Mouse (Mus musculus): Measurements from ENCODE around the gene Diexf. TPM values are rescaled to one million over a fixed set of nuclear protein-coding genes. Genes with fewer than 3 reads are reported as not detected.

Gene Diexf
- total RNA-seq, 1 experiment: 25.6 TPM

DNA sequence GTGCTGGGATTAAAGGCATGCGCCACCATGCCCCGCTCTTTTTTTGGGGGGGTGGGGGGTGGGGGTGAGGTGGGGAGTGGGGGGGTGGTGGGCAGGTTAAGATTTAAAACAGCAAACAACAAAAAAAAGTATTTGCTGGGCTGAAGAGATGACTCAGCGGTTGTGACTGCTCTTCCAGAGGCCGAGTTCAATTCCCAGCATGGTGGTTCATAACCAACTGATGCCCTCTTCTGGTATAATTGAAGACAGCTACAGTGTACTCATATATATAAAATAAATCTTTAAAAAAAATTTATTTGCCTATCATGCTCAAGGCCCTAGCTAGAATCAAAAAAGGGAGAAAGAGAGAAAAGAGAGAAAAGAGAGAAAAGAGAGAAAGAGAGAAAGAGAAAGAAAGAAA, 4.2 kb downstream of the Diexf start:
- Histone ChIP-seq H3K27ac (ENCODE audit: insufficient read depth, low read depth, low read length, poor library complexity, severe bottlenecking) (no peak overlapping the region), H3K4me1 (ENCODE audit: control insufficient read depth in 2 of 2, insufficient read depth in 2 of 2, low read length in 2 of 2, poor library complexity in 1 of 2) (peaks cover 0 to 2% of the 10 kb centered on the region in 2 experiments; a peak in 3 of 4 replicates), H3K9me3 (ENCODE audit: control insufficient read depth, insufficient read depth, low read depth, low read length) (no peaks in the 10 kb centered on the region), H3K9ac (ENCODE audit: insufficient read depth, low read depth, low read length, poor library complexity, severe bottlenecking) (no peak overlapping the region), H3K4me3 (ENCODE audit: insufficient read depth in 1 of 2, low read depth in 1 of 2, low read length in 2 of 2, poor library complexity in 1 of 2, severe bottlenecking in 1 of 2) (no peak overlapping the region), H3K36me3 (ENCODE audit: control insufficient read depth, insufficient read depth, low read length, poor library complexity, severe bottlenecking) (peaks cover 45% of the 10 kb centered on the region)
- in situ Hi-C loops (cut with MboI; ENCODE audit: low sequenced_read_pairs in 2 of 2, unreplicated experiment in 2 of 2): no loop called here
- peak; percentile 72 for TF ChIP-seq MAFK (IDR thresholded peaks at IDR 0.05; ENCODE audit: insufficient read depth, low read depth, low read length)
- no peak for TF ChIP-seq ZNF384 (IDR thresholded peaks at IDR 0.05; ENCODE audit: low read depth, low read length)
- DNase-seq (ENCODE audit: low read depth, low spot score): no peak

- Histone ChIP-seq H3K9ac (ENCODE audit: insufficient read depth, low read depth, low read length, poor library complexity, severe bottlenecking) (no peak overlapping the region), H3K27ac (ENCODE audit: insufficient read depth, low read depth, low read length, poor library complexity, severe bottlenecking) (no peak overlapping the region), H3K4me1 (ENCODE audit: control insufficient read depth in 2 of 2, insufficient read depth in 2 of 2, low read length in 2 of 2, poor library complexity in 1 of 2) (no peaks in the 10 kb centered on the region; a peak in 1 of 4 replicates), H3K4me3 (ENCODE audit: insufficient read depth in 1 of 2, low read depth in 1 of 2, low read length in 2 of 2, poor library complexity in 1 of 2, severe bottlenecking in 1 of 2) (no peak overlapping the region), H3K9me3 (ENCODE audit: control insufficient read depth, insufficient read depth, low read depth, low read length) (no peaks in the 10 kb centered on the region), H3K36me3 (ENCODE audit: control insufficient read depth, insufficient read depth, low read length, poor library complexity, severe bottlenecking) (peaks cover 64% of the 10 kb centered on the region)
- in situ Hi-C loops (cut with MboI; ENCODE audit: low sequenced_read_pairs in 2 of 2, unreplicated experiment in 2 of 2): no loop called here
- DNase-seq (ENCODE audit: low read depth, low spot score): no peak
- no peak for TF ChIP-seq MAFK (IDR thresholded peaks at IDR 0.05; ENCODE audit: insufficient read depth, low read depth, low read length)
- no peak for TF ChIP-seq ZC3H11A (IDR thresholded peaks at IDR 0.05; ENCODE audit: borderline replicate concordance, low read depth, low read length)
- TF ChIP-seq CHD2 (IDR thresholded peaks at IDR 0.05; ENCODE audit: low read depth, low read length): no peak
These were observed 6.8 kb downstream of the Diexf start for GRCm38 (mm10) chr1:193123290-193123689.

DNA sequence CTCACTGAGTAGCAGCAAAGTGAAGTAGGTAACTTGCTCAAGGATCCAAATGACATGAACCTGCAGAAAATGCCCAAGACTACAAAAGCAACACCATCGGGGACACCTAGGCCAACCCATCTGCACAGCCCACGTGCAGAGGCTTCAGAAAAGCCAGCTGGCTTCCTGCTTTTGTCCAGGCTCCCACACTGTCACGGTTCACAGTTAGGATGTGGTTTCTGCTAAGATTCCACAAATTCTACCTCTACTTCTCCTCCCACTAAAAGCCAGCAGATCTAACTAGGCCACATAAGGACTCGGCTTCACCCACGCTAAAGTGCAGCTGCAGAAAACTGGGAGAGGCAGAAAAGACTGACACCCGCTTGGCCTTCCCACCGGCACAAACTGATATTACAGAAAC, 7.3 kb downstream of the Diexf start:
- TF ChIP-seq MAFK (IDR thresholded peaks at IDR 0.05; ENCODE audit: insufficient read depth, low read depth, low read length) (no peak), ZC3H11A (IDR thresholded peaks at IDR 0.05; ENCODE audit: borderline replicate concordance, low read depth, low read length) (no peak), ZNF384 (IDR thresholded peaks at IDR 0.05; ENCODE audit: low read depth, low read length) (no peak), HCFC1 (IDR thresholded peaks at IDR 0.05; ENCODE audit: borderline replicate concordance, insufficient read depth, low read length) (no peak), CHD2 (IDR thresholded peaks at IDR 0.05; ENCODE audit: low read depth, low read length) (no peak)
- DNase-seq (ENCODE audit: low read depth, low spot score): no peak
- no peak overlapping the region for H3K4me3 ChIP-seq (ENCODE audit: insufficient read depth in 1 of 2, low read depth in 1 of 2, low read length in 2 of 2, poor library complexity in 1 of 2, severe bottlenecking in 1 of 2)
- H3K36me3 ChIP-seq (ENCODE audit: control insufficient read depth, insufficient read depth, low read length, poor library complexity, severe bottlenecking): peaks cover 67% of the 10 kb centered on the region
- H3K9me3 ChIP-seq (ENCODE audit: control insufficient read depth, insufficient read depth, low read depth, low read length): no peaks in the 10 kb centered on the region
- no peak overlapping the region for H3K9ac ChIP-seq (ENCODE audit: insufficient read depth, low read depth, low read length, poor library complexity, severe bottlenecking)
- in situ Hi-C loops (cut with MboI; ENCODE audit: low sequenced_read_pairs in 2 of 2, unreplicated experiment in 2 of 2): no loop called here
- H3K27ac ChIP-seq (ENCODE audit: insufficient read depth, low read depth, low read length, poor library complexity, severe bottlenecking): no peak overlapping the region
- H3K4me1 ChIP-seq (ENCODE audit: control insufficient read depth in 2 of 2, insufficient read depth in 2 of 2, low read length in 2 of 2, poor library complexity in 1 of 2): no peaks in the 10 kb centered on the region

GRCm38 (mm10) chr1:193112093-193112492, 18.0 kb downstream of the Diexf start:
- Histone ChIP-seq H3K4me3 (ENCODE audit: insufficient read depth in 1 of 2, low read depth in 1 of 2, low read length in 2 of 2, poor library complexity in 1 of 2, severe bottlenecking in 1 of 2) (no peak overlapping the region), H3K36me3 (ENCODE audit: control insufficient read depth, insufficient read depth, low read length, poor library complexity, severe bottlenecking) (peaks cover 66% of the 10 kb centered on the region), H3K4me1 (ENCODE audit: control insufficient read depth in 2 of 2, insufficient read depth in 2 of 2, low read length in 2 of 2, poor library complexity in 1 of 2) (no peaks in the 10 kb centered on the region), H3K9ac (ENCODE audit: insufficient read depth, low read depth, low read length, poor library complexity, severe bottlenecking) (no peak overlapping the region), H3K27ac (ENCODE audit: insufficient read depth, low read depth, low read length, poor library complexity, severe bottlenecking) (no peak overlapping the region), H3K9me3 (ENCODE audit: control insufficient read depth, insufficient read depth, low read depth, low read length) (no peaks in the 10 kb centered on the region)
- no peak for DNase-seq (ENCODE audit: low read depth, low spot score)
- in situ Hi-C loops (cut with MboI; ENCODE audit: low sequenced_read_pairs in 2 of 2, unreplicated experiment in 2 of 2): no loop called here
- no peak for TF ChIP-seq MAFK (IDR thresholded peaks at IDR 0.05; ENCODE audit: insufficient read depth, low read depth, low read length)
- no peak for TF ChIP-seq ZNF384 (IDR thresholded peaks at IDR 0.05; ENCODE audit: low read depth, low read length)
- no peak for TF ChIP-seq ZC3H11A (IDR thresholded peaks at IDR 0.05; ENCODE audit: borderline replicate concordance, low read depth, low read length)
- TF ChIP-seq CHD2 (IDR thresholded peaks at IDR 0.05; ENCODE audit: low read depth, low read length): no peak
- no peak for TF ChIP-seq HCFC1 (IDR thresholded peaks at IDR 0.05; ENCODE audit: borderline replicate concordance, insufficient read depth, low read length)

DNA sequence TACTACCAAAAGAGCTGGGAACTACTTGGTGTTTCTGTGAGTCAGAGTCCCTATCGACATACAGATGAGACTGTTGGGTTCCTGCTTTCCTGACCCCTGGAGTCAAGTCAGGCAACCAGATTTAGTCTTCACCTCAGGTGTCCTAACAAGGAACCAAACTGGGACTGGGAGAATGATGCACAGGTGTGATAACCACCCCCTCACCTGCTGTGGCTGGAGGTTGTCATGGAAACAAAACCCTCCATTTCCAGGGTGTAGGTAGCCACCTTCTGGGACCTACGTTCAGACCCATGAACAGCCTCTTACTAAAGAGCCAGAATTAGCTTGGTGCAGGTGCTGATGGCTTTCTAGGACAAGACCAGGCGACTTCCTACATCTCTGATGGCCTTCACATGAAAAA, 27.1 kb downstream of the Diexf start:
- no peak for TF ChIP-seq CHD2 (IDR thresholded peaks at IDR 0.05; ENCODE audit: low read depth, low read length)
- no peak for TF ChIP-seq HCFC1 (IDR thresholded peaks at IDR 0.05; ENCODE audit: borderline replicate concordance, insufficient read depth, low read length)
- TF ChIP-seq ZC3H11A (IDR thresholded peaks at IDR 0.05; ENCODE audit: borderline replicate concordance, low read depth, low read length): no peak
- TF ChIP-seq ZNF384 (IDR thresholded peaks at IDR 0.05; ENCODE audit: low read depth, low read length): no peak
- TF ChIP-seq MAFK (IDR thresholded peaks at IDR 0.05; ENCODE audit: insufficient read depth, low read depth, low read length): no peak
- in situ Hi-C loops (cut with MboI; ENCODE audit: low sequenced_read_pairs in 2 of 2, unreplicated experiment in 2 of 2): no loop called here
- Histone ChIP-seq H3K9me3 (ENCODE audit: control insufficient read depth, insufficient read depth, low read depth, low read length) (no peaks in the 10 kb centered on the region), H3K36me3 (ENCODE audit: control insufficient read depth, insufficient read depth, low read length, poor library complexity, severe bottlenecking) (peaks cover 23% of the 10 kb centered on the region), H3K27ac (ENCODE audit: insufficient read depth, low read depth, low read length, poor library complexity, severe bottlenecking) (no peak overlapping the region), H3K4me1 (ENCODE audit: control insufficient read depth in 2 of 2, insufficient read depth in 2 of 2, low read length in 2 of 2, poor library complexity in 1 of 2) (peaks cover 0 to 8% of the 10 kb centered on the region in 2 experiments; a peak in 1 of 4 replicates), H3K4me3 (ENCODE audit: insufficient read depth in 1 of 2, low read depth in 1 of 2, low read length in 2 of 2, poor library complexity in 1 of 2, severe bottlenecking in 1 of 2) (no peak overlapping the region), H3K9ac (ENCODE audit: insufficient read depth, low read depth, low read length, poor library complexity, severe bottlenecking) (no peak overlapping the region)
- DNase-seq (ENCODE audit: low read depth, low spot score): no peak
